Comparison of ENCODE assay signal across 18 mouse cellular contexts in genomic region chr8:122933973-122934372, GRCm38 (mm10).
A peak's percentile ranks its signal among the peaks of the same experiment; 100 is the strongest.
DNase-seq lines count a peak whose midpoint lies in the region; ATAC-seq and TF ChIP-seq lines count a peak whose summit lies in the region.
"Had no signal": no experiment of that assay in that cellular context is flagged by ENCODE, and none has a peak within 500 bp of the region (broad histone marks: within the 10 kb centered on the region; RNA-seq: fewer than 3 reads in every experiment).

No protein-coding gene starts in this region.

- H3K27ac ChIP-seq in stomach, embryonic 15.5 days: 0 out of 2 replicates have a peak overlapping the region, but pooled peaks have one; percentile 3
- H3K27ac ChIP-seq in stomach, postnatal 0 days (replicated peaks): no peak overlapping the region
- H3K27ac ChIP-seq in bone marrow macrophage, adult 2 months (ENCODE audit: insufficient read depth, low read depth, low read length): peak overlapping the region; percentile 86
- no peak overlapping the region for H3K27ac ChIP-seq in kidney, embryonic 14.5 days (ENCODE audit: low read depth, low read length)

- no peak for DNase-seq in stomach, postnatal 0 days (ENCODE audit: low spot score)
- DNase-seq in kidney, postnatal 4 days: no peak
- no peak for DNase-seq in retina, embryonic 14.5 days (ENCODE audit: low spot score)
- DNase-seq: adrenal gland, postnatal 36 days; cerebellum, postnatal 14 days; forebrain, postnatal 0 days; heart, adult 18-20 months; kidney, postnatal 36 days; liver, postnatal 0 days; right cerebral cortex, postnatal 25 days; thymus, postnatal 4 days had no signal

- H3K9me3 ChIP-seq in stomach, embryonic 15.5 days: no peaks in the 10 kb centered on the region
- H3K9me3 ChIP-seq in stomach, postnatal 0 days (ENCODE audit: control insufficient read depth, low read length): no peaks in the 10 kb centered on the region
- H3K9me3 ChIP-seq in kidney, embryonic 14.5 days (ENCODE audit: control insufficient read depth, low read length): no peaks in the 10 kb centered on the region
- H3K9me3 ChIP-seq: midbrain, embryonic 13.5 days had no signal

- H3K36me3 ChIP-seq in stomach, embryonic 15.5 days: no peaks in the 10 kb centered on the region
- H3K36me3 ChIP-seq in stomach, postnatal 0 days (ENCODE audit: control insufficient read depth, insufficient read depth, low read length): no peaks in the 10 kb centered on the region
- no peaks in the 10 kb centered on the region for H3K36me3 ChIP-seq in kidney, embryonic 14.5 days (ENCODE audit: control insufficient read depth, insufficient read depth, low read length)
- H3K36me3 ChIP-seq: midbrain, embryonic 13.5 days had no signal

- TF ChIP-seq POLR2A in bone marrow macrophage, adult 2 months (IDR thresholded peaks at IDR 0.05; ENCODE audit: borderline replicate concordance, low read depth, low read length): no peak

- H3K27me3 ChIP-seq in stomach, embryonic 15.5 days (replicated peaks): no peaks in the 10 kb centered on the region
- H3K27me3 ChIP-seq in stomach, postnatal 0 days (ENCODE audit: control insufficient read depth, insufficient read depth, low read length): no peaks in the 10 kb centered on the region
- H3K27me3 ChIP-seq in kidney, embryonic 14.5 days (ENCODE audit: control insufficient read depth, insufficient read depth, low read length): no peaks in the 10 kb centered on the region
- H3K27me3 ChIP-seq: CH12.LX; midbrain, embryonic 13.5 days had no signal

- peaks cover 11% of the 10 kb centered on the region; the same call in 1 of the 2 replicates for H3K4me1 ChIP-seq in stomach, embryonic 15.5 days
- H3K4me1 ChIP-seq in stomach, postnatal 0 days (replicated peaks; ENCODE audit: control insufficient read depth, insufficient read depth): peaks cover 9% of the 10 kb centered on the region
- peaks cover 82% of the 10 kb centered on the region for H3K4me1 ChIP-seq in bone marrow macrophage, adult 2 months (ENCODE audit: control insufficient read depth, insufficient read depth, low read length)
- H3K4me1 ChIP-seq in kidney, embryonic 14.5 days (ENCODE audit: control insufficient read depth, insufficient read depth, low read length): peaks cover 23% of the 10 kb centered on the region; the same call in 1 of the 2 replicates

- H3K9ac ChIP-seq in stomach, embryonic 15.5 days: no peak overlapping the region
- H3K9ac ChIP-seq in stomach, postnatal 0 days (ENCODE audit: low read length): no peak overlapping the region
- no peak overlapping the region for H3K9ac ChIP-seq in kidney, embryonic 14.5 days (ENCODE audit: low read depth, low read length)
- H3K9ac ChIP-seq: forebrain, postnatal 0 days; liver, postnatal 0 days; midbrain, embryonic 13.5 days had no signal

- TF ChIP-seq CTCF in stomach, postnatal 0 days (IDR thresholded peaks at IDR 0.05; ENCODE audit: low read depth): no peak
- TF ChIP-seq CTCF in bone marrow macrophage, adult 2 months (IDR thresholded peaks at IDR 0.05; ENCODE audit: low read depth, low read length): no peak

- no peak overlapping the region for H3K4me2 ChIP-seq in stomach, embryonic 15.5 days
- no peak overlapping the region for H3K4me2 ChIP-seq in stomach, postnatal 0 days (replicated peaks; ENCODE audit: low read depth)
- H3K4me2 ChIP-seq in kidney, embryonic 14.5 days (replicated peaks; ENCODE audit: low read depth, low read length): no peak overlapping the region
- H3K4me2 ChIP-seq: midbrain, embryonic 13.5 days had no signal

- ATAC-seq in stomach, embryonic 15.5 days (ENCODE audit: insufficient read depth, low FRiP score, low read depth): no peak
- no peak for ATAC-seq in stomach, postnatal 0 days (ENCODE audit: low FRiP score, low TSS enrichment)
- ATAC-seq in megakaryocyte, adult 5-6 weeks (ENCODE audit: poor library complexity, severe bottlenecking): peak; percentile 70
- no peak for ATAC-seq in kidney, embryonic 14.5 days (ENCODE audit: low FRiP score, low TSS enrichment)
- ATAC-seq: forebrain, postnatal 0 days; liver, postnatal 0 days; midbrain, embryonic 13.5 days had no signal

- no peak overlapping the region for H3K4me3 ChIP-seq in stomach, embryonic 15.5 days (replicated peaks)
- no peak overlapping the region for H3K4me3 ChIP-seq in stomach, postnatal 0 days (ENCODE audit: low read depth, low read length)
- H3K4me3 ChIP-seq in bone marrow macrophage, adult 2 months (ENCODE audit: insufficient read depth, low read length): no peak overlapping the region
- no peak overlapping the region for H3K4me3 ChIP-seq in kidney, embryonic 14.5 days (ENCODE audit: low read length)
- H3K4me3 ChIP-seq: erythroblast, embryonic 14.5 days; midbrain, embryonic 13.5 days had no signal

- no peak for TF ChIP-seq EP300 in stomach, postnatal 0 days (optimal IDR thresholded peaks at IDR 0.05)

Comparison
In these comparisons a context has a peak if more than half of its experiments do, and no peak if none do; other contexts are left out.
1. H3K27ac ChIP-seq: peak in stomach, embryonic 15.5 days (single experiment) and bone marrow macrophage, adult 2 months (single experiment); none in stomach, postnatal 0 days (single experiment) and kidney, embryonic 14.5 days (single experiment).